Mouse (Mus musculus) midbrain, embryonic 14.5 days (tissue): ENCODE measurements around the gene Tmem179. TPM values are rescaled to one million over a fixed set of nuclear protein-coding genes. Genes with fewer than 3 reads are reported as not detected.

Experiments
- ATAC-seq: fragments of 200-750 bp; cut with Nextera tagmentation; 2 replicates; pipeline ENCODE4 v1.8.0; 2017; ENCODE audit warnings: moderate number of reproducible peaks, moderate library complexity; ENCODE audit not compliant: low FRiP score, low TSS enrichment
- DNase-seq: peaks from one replicate; pipeline ENCODE4 v3.0.0-alpha.2; 2015
- H3K27ac ChIP-seq: fragments of 300-500 bp; sonication (generic); replicated peaks from 2 replicates; pipeline ENCODE4 v1.5.1; 2014; ENCODE audit warnings: mild to moderate bottlenecking, low read depth, low read length, moderate library complexity
- H3K27me3 ChIP-seq: fragments of 300-500 bp; sonication (generic); 2 replicates; pipeline ENCODE4 v1.6.1; 2014; ENCODE audit warnings: low read length, control low read depth, mixed read lengths; ENCODE audit not compliant: control insufficient read depth, insufficient read depth
- H3K36me3 ChIP-seq: fragments of 300-500 bp; sonication (generic); 2 replicates; pipeline ENCODE4 v1.6.1; 2014; ENCODE audit warnings: low read length, control low read depth; ENCODE audit not compliant: control insufficient read depth, insufficient read depth
- H3K4me1 ChIP-seq: fragments of 300-500 bp; sonication (generic); 2 replicates; pipeline ENCODE4 v1.6.1; 2014; ENCODE audit warnings: mild to moderate bottlenecking, antibody characterized with exemption, low read length, control low read depth; ENCODE audit not compliant: control insufficient read depth, insufficient read depth
- H3K4me2 ChIP-seq: fragments of 300-500 bp; sonication (generic); 2 replicates; pipeline ENCODE4 v1.6.1; 2014; ENCODE audit warnings: mild to moderate bottlenecking, low read length, moderate library complexity
- H3K4me3 ChIP-seq: fragments of 300-500 bp; sonication (generic); replicated peaks from 2 replicates; pipeline ENCODE4 v1.5.1; 2014; ENCODE audit warnings: low read depth, low read length
- H3K9ac ChIP-seq: fragments of 300-500 bp; sonication (generic); replicated peaks from 2 replicates; pipeline ENCODE4 v1.6.1; 2014; ENCODE audit warnings: mild to moderate bottlenecking, low read length, moderate library complexity
- H3K9me3 ChIP-seq: fragments of 300-500 bp; sonication (generic); 2 replicates; pipeline ENCODE4 v1.6.1; 2016; ENCODE audit warnings: low read length, control low read depth, mixed read lengths; ENCODE audit not compliant: control insufficient read depth
- WGBS: fragments of 180-500 bp; shearing (Covaris S2); extraction: QIAGEN DNeasy Blood & Tissue Kit; methylation state at CpG from one replicate; pipeline ENCODE4 v1.1.7; 2014; 5-methylcytosine and 5-hydroxymethylcytosine counted together
- polyA plus RNA-seq: library from polyadenylated mRNA; unstranded; fragments of >200 nt; fragmentation: Nextera tagmentation; extraction: Ambion mirVana; gene quantifications from 2 replicates; pipeline ENCODE4 v1.2.1, GENCODE M21; 2014

Tmem179 gene
- 50.7 and 68.6 TPM in 2 replicates for polyA plus RNA-seq

DNA sequence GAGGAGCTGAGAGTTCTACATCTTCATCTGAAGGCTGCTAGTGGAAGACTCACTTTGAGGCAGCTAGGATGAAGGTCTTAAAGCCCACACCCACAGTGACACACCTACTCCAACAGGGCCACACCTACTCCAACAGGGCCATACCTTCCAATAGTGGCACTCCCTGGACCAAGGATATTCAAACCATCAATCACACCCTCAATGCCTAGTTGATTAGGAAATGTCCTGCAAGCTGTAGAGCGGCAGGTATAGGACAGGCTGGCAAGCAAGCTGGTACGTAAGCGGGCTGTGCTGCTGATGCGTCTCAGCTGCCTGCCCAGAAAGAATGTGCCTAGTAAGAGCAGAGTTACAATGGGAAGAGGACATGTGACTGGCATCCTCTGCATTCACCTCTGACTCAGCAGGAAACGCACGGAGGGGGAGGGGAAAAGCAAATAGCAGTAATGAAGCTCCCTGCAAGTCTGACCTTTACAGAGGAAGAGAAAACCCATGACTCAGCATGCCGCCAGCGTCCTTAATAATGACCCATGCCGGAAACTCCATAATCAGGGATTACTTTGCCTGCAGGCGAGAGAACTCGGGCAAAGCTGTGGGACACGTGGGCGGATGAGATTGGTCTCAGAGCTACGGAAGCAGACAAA is at the start of gene Tmem179:
TSS of gene Tmem179 (minus strand) at position 51 of the 641 bp plus-strand sequence.
- H3K4me1 ChIP-seq: peaks cover 19% of the 10 kb centered on the region
- WGBS: 8% methylated on average over 14 of the region's 14 CpGs
- peak within 1 kb of the TSS; percentile 49 for H3K27ac ChIP-seq
- no peak within 1 kb of the TSS for H3K9ac ChIP-seq
- peak; percentile 78 for DNase-seq
- no peak within 1 kb of the TSS for H3K4me3 ChIP-seq
- no peak for ATAC-seq
- H3K4me2 ChIP-seq: peak within 1 kb of the TSS; percentile 30
- peaks cover 4% of the 10 kb centered on the region; the same call in 1 of the 2 replicates for H3K27me3 ChIP-seq
- H3K9me3 ChIP-seq: no peaks in the 10 kb centered on the region
- H3K36me3 ChIP-seq: no peaks in the 10 kb centered on the region

DNA sequence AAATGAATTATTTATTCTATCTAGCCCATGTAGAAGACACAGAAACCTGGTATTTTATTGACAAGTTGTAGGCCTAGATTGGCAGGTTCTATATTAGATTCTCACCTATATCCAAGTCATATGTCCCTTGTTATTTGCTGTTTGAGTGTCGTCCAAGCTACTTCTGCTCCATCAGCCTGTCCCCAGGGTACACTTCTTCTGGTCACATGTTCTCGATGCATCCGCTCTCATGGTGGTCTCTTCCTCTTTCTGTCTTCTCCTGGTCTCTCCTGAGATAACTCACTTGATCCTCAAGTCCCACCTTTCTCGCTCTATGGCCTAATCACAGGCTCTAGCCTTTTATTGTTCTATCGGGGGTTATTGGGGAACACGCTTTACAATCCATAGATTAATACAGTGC is 46.5 kb upstream of the Tmem179 start:
- WGBS: 90% methylated on average over 6 of the region's 6 CpGs
- no peaks in the 10 kb centered on the region for H3K27me3 ChIP-seq
- H3K4me3 ChIP-seq: no peak overlapping the region
- H3K4me2 ChIP-seq: no peak overlapping the region
- no peak for ATAC-seq
- no peaks in the 10 kb centered on the region for H3K36me3 ChIP-seq
- H3K9ac ChIP-seq: no peak overlapping the region
- no peaks in the 10 kb centered on the region for H3K4me1 ChIP-seq
- H3K9me3 ChIP-seq: no peaks in the 10 kb centered on the region
- no peak overlapping the region for H3K27ac ChIP-seq
- DNase-seq: no peak

- Histone ChIP-seq H3K27me3 (no peaks in the 10 kb centered on the region), H3K4me3 (no peak overlapping the region), H3K36me3 (no peaks in the 10 kb centered on the region), H3K9ac (no peak overlapping the region), H3K4me1 (no peaks in the 10 kb centered on the region), H3K4me2 (no peak overlapping the region), H3K27ac (no peak overlapping the region), H3K9me3 (no peaks in the 10 kb centered on the region)
- DNase-seq (no peak), ATAC-seq (no peak)
- WGBS: 82% methylated on average over 5 of the region's 5 CpGs
These were observed 45.9 kb upstream of the Tmem179 start for GRCm38 (mm10) chr12:112562462-112562861.

GRCm38 (mm10) chr12:112561163-112561562 is 44.6 kb upstream of the Tmem179 start:
- no peaks in the 10 kb centered on the region for H3K4me1 ChIP-seq
- H3K36me3 ChIP-seq: no peaks in the 10 kb centered on the region
- H3K27ac ChIP-seq: no peak overlapping the region
- no peak overlapping the region for H3K9ac ChIP-seq
- no peaks in the 10 kb centered on the region for H3K27me3 ChIP-seq
- no peak overlapping the region for H3K4me2 ChIP-seq
- H3K4me3 ChIP-seq: no peak overlapping the region
- DNase-seq (no peak), ATAC-seq (no peak)
- no peaks in the 10 kb centered on the region for H3K9me3 ChIP-seq
- WGBS: 77% methylated on average over 3 of the region's 3 CpGs

DNA sequence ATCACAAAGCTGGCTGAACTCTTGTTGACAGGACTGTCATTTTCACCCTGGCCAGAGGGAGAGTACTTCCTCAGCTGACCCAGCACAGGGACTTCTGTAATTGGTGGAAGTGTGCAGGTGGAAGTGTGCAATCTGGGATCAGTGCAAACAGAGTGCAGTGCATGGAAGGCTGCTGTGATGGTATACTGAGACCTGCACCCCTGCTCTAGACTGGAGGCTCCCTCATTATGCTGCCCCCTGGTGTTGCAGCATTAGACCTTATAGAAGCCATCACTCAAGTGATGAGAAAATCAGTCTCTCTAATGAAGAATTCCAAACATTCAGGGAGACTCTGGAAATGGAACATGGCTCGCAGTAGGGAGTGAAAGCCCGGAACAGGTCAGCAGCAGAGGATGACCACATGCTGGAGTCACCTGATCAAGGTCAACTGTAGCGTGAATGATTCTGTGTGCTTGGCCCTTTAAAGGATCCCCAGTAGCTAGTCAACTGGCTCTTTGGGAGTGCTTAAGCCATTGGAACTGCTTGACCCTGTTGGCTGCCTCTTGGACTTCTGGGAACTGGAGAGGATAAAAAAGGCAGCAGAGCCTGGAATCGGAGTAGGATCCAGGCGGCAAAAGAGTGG is 43.7 kb upstream of the Tmem179 start:
- WGBS: 54% methylated on average over 5 of the region's 5 CpGs
- Histone ChIP-seq H3K4me2 (no peak overlapping the region), H3K4me3 (no peak overlapping the region), H3K36me3 (no peaks in the 10 kb centered on the region), H3K4me1 (no peaks in the 10 kb centered on the region), H3K9me3 (no peaks in the 10 kb centered on the region), H3K27ac (no peak overlapping the region), H3K9ac (no peak overlapping the region), H3K27me3 (no peaks in the 10 kb centered on the region)
- peak; percentile 46 for DNase-seq
- no peak for ATAC-seq

- Histone ChIP-seq H3K4me3 (no peak overlapping the region), H3K36me3 (no peaks in the 10 kb centered on the region), H3K27ac (no peak overlapping the region), H3K27me3 (no peaks in the 10 kb centered on the region), H3K4me1 (no peaks in the 10 kb centered on the region), H3K4me2 (no peak overlapping the region), H3K9me3 (no peaks in the 10 kb centered on the region), H3K9ac (no peak overlapping the region)
- no peak for DNase-seq
- WGBS: 64% methylated on average over 6 of the region's 6 CpGs
- ATAC-seq: no peak
These were observed 43.1 kb upstream of the Tmem179 start for GRCm38 (mm10) chr12:112559671-112560070.

- WGBS: 46% methylated on average over 3 of the region's 3 CpGs
- Histone ChIP-seq H3K36me3 (no peaks in the 10 kb centered on the region), H3K27me3 (no peaks in the 10 kb centered on the region)
These were observed 42.7 kb upstream of the Tmem179 start for GRCm38 (mm10) chr12:112559231-112559630.

DNA sequence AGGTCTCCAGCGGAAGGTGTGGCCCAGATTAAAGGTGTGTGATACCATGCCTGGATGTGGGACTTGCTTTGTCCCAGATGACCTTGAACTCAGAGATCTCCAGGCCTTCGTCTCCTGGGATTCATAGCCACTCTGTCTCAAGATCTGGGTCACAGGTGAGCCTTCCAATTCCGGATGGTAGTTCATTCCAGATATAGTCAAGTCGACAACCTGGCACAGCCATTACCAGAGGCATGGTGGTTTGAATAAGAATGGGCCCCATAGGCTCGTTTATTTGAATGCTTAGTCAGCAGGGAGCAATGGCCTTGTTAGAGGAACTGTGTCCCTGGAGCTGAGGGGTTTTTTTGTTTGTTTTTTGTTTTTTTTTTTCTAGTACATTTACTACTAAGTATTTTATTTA is 40.7 kb upstream of the Tmem179 start:
- H3K4me1 ChIP-seq: 0 out of 2 replicates have a peak, but pooled peaks cover 5% of the 10 kb centered on the region
- no peaks in the 10 kb centered on the region for H3K9me3 ChIP-seq
- no peak for DNase-seq
- H3K36me3 ChIP-seq: no peaks in the 10 kb centered on the region
- H3K27me3 ChIP-seq: no peaks in the 10 kb centered on the region
- 88% methylated on average over 5 of the region's 5 CpGs for WGBS
- ATAC-seq: no peak
- no peak overlapping the region for H3K4me3 ChIP-seq
- no peak overlapping the region for H3K4me2 ChIP-seq
- H3K9ac ChIP-seq: no peak overlapping the region
- no peak overlapping the region for H3K27ac ChIP-seq

More at GRCm38 (mm10) chr12:112559231-112559630, 42.7 kb upstream of the Tmem179 start:
- Histone ChIP-seq H3K4me2 (no peak overlapping the region), H3K4me3 (no peak overlapping the region), H3K9ac (no peak overlapping the region), H3K4me1 (no peaks in the 10 kb centered on the region), H3K9me3 (no peaks in the 10 kb centered on the region), H3K27ac (no peak overlapping the region)
- DNase-seq: no peak
- ATAC-seq: no peak

- H3K4me1 ChIP-seq: 0 out of 2 replicates have a peak, but pooled peaks cover 6% of the 10 kb centered on the region
- H3K4me3 ChIP-seq: no peak overlapping the region
- H3K36me3 ChIP-seq: no peaks in the 10 kb centered on the region
- H3K27me3 ChIP-seq: no peaks in the 10 kb centered on the region
- WGBS: 65% methylated on average over 9 of the region's 9 CpGs
- H3K4me2 ChIP-seq: no peak overlapping the region
- ATAC-seq (no peak), DNase-seq (no peak)
- H3K27ac ChIP-seq: no peak overlapping the region
- no peaks in the 10 kb centered on the region for H3K9me3 ChIP-seq
- no peak overlapping the region for H3K9ac ChIP-seq
These were observed 40.0 kb upstream of the Tmem179 start for GRCm38 (mm10) chr12:112556531-112557060.
